Mouse (Mus musculus) layer of hippocampus, postnatal 14 days (tissue): ENCODE data around the gene Slc5a2. TPM values are rescaled to one million over a fixed set of nuclear protein-coding genes. Genes with fewer than 3 reads are reported as not detected.

ENCODE experiments used
- microRNA-seq, 2 experiments: library from miRNA; unstranded; fragments of <30 nt; microRNA quantifications; one replicate each; pipeline ENCODE4 v1.2.0; 2021
- total RNA-seq, 2 experiments: library from RNA; stranded (reverse); gene quantifications; 2 replicates each; pipeline ENCODE4 v1.2.3; 2021

The Slc5a2 gene
- total RNA-seq, 2 experiments from 2014 or later, result not detected

Small RNAs within 50 kb of the gene (microRNA-seq; reads per million reads assigned to microRNA genes)
- 0.90 to 1.7 reads per million in 2 experiments for gene Mir3103

Other genes starting within 250 kb of the Slc5a2 start
- gene Itgam, start 203.0 kb upstream of the Slc5a2 start, total RNA-seq, result 10 to 100 TPM; 11.1 to 13.1 TPM
- gene Gm49368, start 203.0 kb upstream of the Slc5a2 start, total RNA-seq, result under 1 TPM in 1 of 2 experiments, not detected in 1; 0.12 TPM
- gene Itgax, start 136.1 kb upstream of the Slc5a2 start, total RNA-seq, result under 1 TPM; 0.26 to 0.39 TPM
- 1 to 10 TPM; 1.1 to 1.4 TPM for gene Itgad, start 111.3 kb upstream of the Slc5a2 start, total RNA-seq
- 1 to 10 TPM; 3.5 to 8.1 TPM for gene Cox6a2, start 59.3 kb upstream of the Slc5a2 start, total RNA-seq
- gene Armc5, start 28.3 kb upstream of the Slc5a2 start, total RNA-seq, result 10 to 100 TPM; 10.5 to 13.7 TPM
- gene 9130023H24Rik, start 27.6 kb upstream of the Slc5a2 start, total RNA-seq, result 1 to 10 TPM; 3.6 to 4.1 TPM
- gene Tgfb1i1, start 18.8 kb upstream of the Slc5a2 start, total RNA-seq, result 10 to 100 TPM; 22.6 to 24.1 TPM
- 10 to 100 TPM; 23.6 to 24.6 TPM for gene BC017158, start 32.5 kb downstream of the Slc5a2 start, total RNA-seq
- gene Rgs10, start 153.1 kb downstream of the Slc5a2 start, total RNA-seq, result 10 to 100 TPM; 46.5 to 55.4 TPM
- gene Tial1, start 196.1 kb downstream of the Slc5a2 start, total RNA-seq, result 100 to 1,000 TPM; 105 to 113 TPM